In the genomic region with DNA sequence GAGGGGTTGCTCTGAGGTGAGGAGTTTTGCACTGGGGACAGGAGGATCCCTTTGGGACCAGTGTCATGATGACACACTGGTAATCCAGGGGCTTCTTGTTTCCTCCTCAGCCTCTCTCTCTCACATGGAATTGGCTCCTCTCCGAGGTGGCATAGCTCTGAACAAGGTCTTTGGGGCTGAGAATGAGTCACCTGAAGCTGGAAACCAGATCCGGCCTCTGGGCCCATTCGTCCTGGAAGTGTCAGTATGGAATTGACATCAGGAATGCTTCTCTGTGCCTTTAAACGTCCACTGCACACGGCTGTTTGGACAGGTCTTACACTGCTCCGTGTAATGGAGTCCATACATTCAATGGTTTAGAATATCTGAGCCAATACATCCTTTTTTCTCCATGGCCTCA, we compare ENCODE assay signal across 24 mouse cellular contexts. TPM values are rescaled to one million over a fixed set of nuclear protein-coding genes. Genes with fewer than 3 reads are reported as not detected.
DNase-seq lines count a peak whose midpoint lies in the region; ATAC-seq and TF ChIP-seq lines count a peak whose summit lies in the region.
"Had no signal": no experiment of that assay in that cellular context is flagged by ENCODE, and none has a peak within 500 bp of the region (broad histone marks: within the 10 kb centered on the region; RNA-seq: fewer than 3 reads in every experiment).

No protein-coding gene starts in this region.

- 0 out of 2 replicates have a peak, but pooled peaks have one; percentile 28 for ATAC-seq in limb, embryonic 14.5 days (ENCODE audit: low FRiP score, low read depth)
- ATAC-seq in midbrain, embryonic 13.5 days, result no peak
- ATAC-seq: activated CD4-positive, CD25-positive, alpha-beta regulatory T cell, adult 4 months; CD4-positive, CD25-positive, alpha-beta regulatory T cell, adult 4 months; forebrain, embryonic 14.5 days; forebrain, embryonic 16.5 days had no signal

- H3K9me3 ChIP-seq in limb, embryonic 14.5 days (ENCODE audit: control insufficient read depth, low read length), result no peaks in the 10 kb centered on the region
- no peaks in the 10 kb centered on the region for H3K9me3 ChIP-seq in limb, embryonic 10.5 days (replicated peaks)
- H3K9me3 ChIP-seq in midbrain, embryonic 13.5 days, result no peaks in the 10 kb centered on the region
- H3K9me3 ChIP-seq: embryonic facial prominence, embryonic 10.5 days; embryonic facial prominence, embryonic 12.5 days; forebrain, embryonic 12.5 days had no signal

- no peaks in the 10 kb centered on the region for H3K27me3 ChIP-seq in limb, embryonic 14.5 days (ENCODE audit: control insufficient read depth, insufficient read depth, low read length)
- peaks cover 7% of the 10 kb centered on the region; the same call in 1 of the 2 replicates for H3K27me3 ChIP-seq in limb, embryonic 10.5 days (ENCODE audit: low read depth, poor library complexity, severe bottlenecking)
- H3K27me3 ChIP-seq in midbrain, embryonic 13.5 days, result no peaks in the 10 kb centered on the region
- H3K27me3 ChIP-seq: forebrain, embryonic 12.5 days had no signal

- H3K4me3 ChIP-seq in limb, embryonic 14.5 days (replicated peaks; ENCODE audit: low read length), result no peak overlapping the region
- H3K4me3 ChIP-seq in limb, embryonic 10.5 days, result no peak overlapping the region
- no peak overlapping the region for H3K4me3 ChIP-seq in midbrain, embryonic 13.5 days (replicated peaks)
- H3K4me3 ChIP-seq: embryonic facial prominence, embryonic 10.5 days; embryonic facial prominence, embryonic 12.5 days; forebrain, embryonic 12.5 days had no signal

- peak; percentile 15 for DNase-seq in adrenal gland, adult 2 months
- DNase-seq in adrenal gland, adult 8-10 months, result no peak
- DNase-seq in limb, embryonic 14.5 days (ENCODE audit: low spot score), result no peak
- DNase-seq in limb, embryonic 10.5 days (ENCODE audit: low spot score), result no peak
- peak; percentile 90 for DNase-seq in 3T3-L1 (ENCODE audit: low read depth, low spot score)
- DNase-seq in NIH3T3 (ENCODE audit: low read depth), result peak; percentile 90
- no peak for DNase-seq in left cerebral cortex, adult 9 months (ENCODE audit: low spot score in 2 of 2)
- DNase-seq: adrenal gland, postnatal 10 days; adrenal gland, postnatal 36 days; cerebellum, adult 11-12 months; cerebellum, adult 2 months; cerebellum, adult 9-10 months; cerebellum, postnatal 10 days; cerebellum, postnatal 25 days had no signal

- no peak overlapping the region for H3K4me2 ChIP-seq in limb, embryonic 14.5 days (replicated peaks; ENCODE audit: low read depth, low read length, severe bottlenecking)
- H3K4me2 ChIP-seq in midbrain, embryonic 13.5 days (replicated peaks), result no peak overlapping the region
- H3K4me2 ChIP-seq: embryonic facial prominence, embryonic 12.5 days; forebrain, embryonic 12.5 days had no signal

- no peaks in the 10 kb centered on the region for H3K36me3 ChIP-seq in limb, embryonic 14.5 days (ENCODE audit: control insufficient read depth, insufficient read depth, low read length)
- no peaks in the 10 kb centered on the region for H3K36me3 ChIP-seq in limb, embryonic 10.5 days
- no peaks in the 10 kb centered on the region for H3K36me3 ChIP-seq in midbrain, embryonic 13.5 days
- H3K36me3 ChIP-seq: embryonic facial prominence, embryonic 10.5 days; embryonic facial prominence, embryonic 12.5 days; forebrain, embryonic 12.5 days; G1E had no signal

- 32% methylated on average over 6 of the region's 6 CpGs for WGBS in limb, embryonic 14.5 days
- WGBS in limb, embryonic 10.5 days, result 57% methylated on average over 6 of the region's 6 CpGs
- 85% methylated on average over 6 of the region's 6 CpGs for WGBS in midbrain, embryonic 13.5 days

- no peak overlapping the region for H3K27ac ChIP-seq in limb, embryonic 14.5 days (replicated peaks; ENCODE audit: low read depth, low read length)
- H3K27ac ChIP-seq in limb, embryonic 10.5 days, result no peak overlapping the region
- H3K27ac ChIP-seq in midbrain, embryonic 13.5 days, result no peak overlapping the region
- H3K27ac ChIP-seq: embryonic facial prominence, embryonic 10.5 days; embryonic facial prominence, embryonic 12.5 days; forebrain, embryonic 12.5 days had no signal

- no peak overlapping the region for H3K9ac ChIP-seq in limb, embryonic 14.5 days (ENCODE audit: low read depth, low read length, severe bottlenecking)
- H3K9ac ChIP-seq in midbrain, embryonic 13.5 days (replicated peaks), result no peak overlapping the region
- H3K9ac ChIP-seq: embryonic facial prominence, embryonic 12.5 days; forebrain, embryonic 12.5 days had no signal

- H3K4me1 ChIP-seq in limb, embryonic 14.5 days (ENCODE audit: control insufficient read depth, insufficient read depth, low read length), result peaks cover 17% of the 10 kb centered on the region
- no peaks in the 10 kb centered on the region for H3K4me1 ChIP-seq in limb, embryonic 10.5 days
- no peaks in the 10 kb centered on the region for H3K4me1 ChIP-seq in midbrain, embryonic 13.5 days (replicated peaks)
- H3K4me1 ChIP-seq: forebrain, embryonic 12.5 days had no signal

- TF ChIP-seq POLR2A in limb, embryonic 14.5 days (IDR thresholded peaks at IDR 0.05; ENCODE audit: borderline replicate concordance, extremely low read depth, insufficient read depth, insufficient read length), result no peak

RNA-seq across cellular contexts. Expression of gene Dact2, which starts 33.0 kb away (rescaled TPM):
- 1 to 10 TPM; 1.1 to 1.9 TPM for total RNA-seq in adrenal gland, adult 2 months (2021)
- polyA plus RNA-seq in adrenal gland, adult 2 months (2012; rRNA removed), result 1.6 and 4.0 TPM in 2 replicates
- 1 to 10 TPM in 2 of 4 experiments, under 1 TPM in 2; 0.59 to 1.4 (median 1.1) TPM for total RNA-seq in adrenal gland, adult 8-10 months (2022)
- 1.3 and 2.3 TPM in 2 replicates for polyA plus RNA-seq in limb, embryonic 14.5 days (2012; rRNA removed)
- 0.69 and 0.99 TPM in 2 replicates for polyA plus RNA-seq in limb, embryonic 14.5 days (2014; fragmentation: Nextera tagmentation; extraction: Ambion mirVana)
- polyA plus RNA-seq in limb, embryonic 10.5 days (2016; fragmentation: Nextera tagmentation; extraction: Ambion mirVana), result 0.50 and 1.0 TPM in 2 replicates
- polyA plus RNA-seq in midbrain, embryonic 13.5 days (2015; fragmentation: Nextera tagmentation; extraction: Ambion mirVana), result 0.66 and 0.94 TPM in 2 replicates
- total RNA-seq: CH12.LX, G1E had no signal
- polyA plus RNA-seq: activated CD4-positive, CD25-positive, alpha-beta regulatory T cell, adult 4 months; CD4-positive, CD25-positive, alpha-beta regulatory T cell, adult 4 months; G1E had no signal

RNA-seq across cellular contexts. Expression of gene Smoc2, which starts 42.2 kb away (rescaled TPM):
- total RNA-seq in adrenal gland, adult 2 months (2021), result 10 to 100 TPM; 30.5 to 44.2 TPM
- polyA plus RNA-seq in adrenal gland, adult 2 months (2012; rRNA removed), result 108 and 121 TPM in 2 replicates
- 10 to 100 TPM; 29.1 to 46.6 (median 31.3) TPM for total RNA-seq in adrenal gland, adult 8-10 months (2022)
- 152 and 158 TPM in 2 replicates for polyA plus RNA-seq in limb, embryonic 14.5 days (2012; rRNA removed)
- polyA plus RNA-seq in limb, embryonic 14.5 days (2014; fragmentation: Nextera tagmentation; extraction: Ambion mirVana), result 168 and 173 TPM in 2 replicates
- polyA plus RNA-seq in limb, embryonic 10.5 days (2016; fragmentation: Nextera tagmentation; extraction: Ambion mirVana), result 7.4 and 21.8 TPM in 2 replicates
- 1.5 and 1.6 TPM in 2 replicates for polyA plus RNA-seq in midbrain, embryonic 13.5 days (2015; fragmentation: Nextera tagmentation; extraction: Ambion mirVana)
- polyA plus RNA-seq: activated CD4-positive, CD25-positive, alpha-beta regulatory T cell, adult 4 months; CD4-positive, CD25-positive, alpha-beta regulatory T cell, adult 4 months; G1E had no signal

Comparison
In these comparisons a context has a peak if more than half of its experiments do, and no peak if none do; other contexts are left out.
1. DNase-seq: peak in adrenal gland, adult 2 months (single experiment), 3T3-L1 (single experiment) and NIH3T3 (single experiment); none in adrenal gland, adult 8-10 months (single experiment), limb, embryonic 14.5 days (single experiment), limb, embryonic 10.5 days (single experiment) and left cerebral cortex, adult 9 months (0 of 2).